Mouse (Mus musculus): ENCODE data around the gene Hoxc6. TPM values are rescaled to one million over a fixed set of nuclear protein-coding genes. Genes with fewer than 3 reads are reported as not detected.
A peak's percentile ranks its signal among the peaks of the same experiment; 100 is the strongest.

Hoxc6 gene
- 10 to 100 TPM in 1 of 2 experiments, 1 to 10 TPM in 1; 5.1 to 10.0 TPM for total RNA-seq (2021)
- long read RNA-seq, experiment 1, partial matches to known transcripts: 0 of 1 reads
- long read RNA-seq, experiment 1, other reads (novel, unspliced or antisense): 1 of 1 reads
- long read RNA-seq, experiment 2, partial matches to known transcripts: 0 of 1 reads
- long read RNA-seq, experiment 2, other reads (novel, unspliced or antisense): 1 of 1 reads

- DNase-seq: no peak
Observed at GRCm38 (mm10) chr15:102997939-102998355, at the start of gene Hoxc6. Hoxc6 (plus strand) TSS chr15:102998257.

DNA sequence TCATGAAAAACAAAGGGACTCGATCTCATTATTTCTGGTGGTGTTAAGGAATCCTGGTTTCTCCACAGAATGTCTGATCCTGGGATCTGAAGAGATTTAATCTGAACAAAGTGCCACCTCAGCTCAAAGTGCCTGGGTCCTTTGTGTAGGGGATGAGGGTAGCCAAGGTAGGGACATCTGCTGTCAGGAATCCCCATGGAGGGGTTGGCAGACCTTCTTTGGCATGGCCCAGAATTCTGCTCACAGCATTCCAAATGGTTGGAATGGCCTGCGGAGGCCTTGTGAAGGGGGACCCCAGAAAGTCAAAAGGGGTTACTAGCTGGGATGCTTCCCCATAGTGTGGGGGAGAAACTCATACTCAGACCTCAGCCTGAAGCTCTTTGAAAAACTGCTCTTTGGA lies 49.2 kb upstream of the Hoxc6 start:
- DNase-seq: no peak

DNA sequence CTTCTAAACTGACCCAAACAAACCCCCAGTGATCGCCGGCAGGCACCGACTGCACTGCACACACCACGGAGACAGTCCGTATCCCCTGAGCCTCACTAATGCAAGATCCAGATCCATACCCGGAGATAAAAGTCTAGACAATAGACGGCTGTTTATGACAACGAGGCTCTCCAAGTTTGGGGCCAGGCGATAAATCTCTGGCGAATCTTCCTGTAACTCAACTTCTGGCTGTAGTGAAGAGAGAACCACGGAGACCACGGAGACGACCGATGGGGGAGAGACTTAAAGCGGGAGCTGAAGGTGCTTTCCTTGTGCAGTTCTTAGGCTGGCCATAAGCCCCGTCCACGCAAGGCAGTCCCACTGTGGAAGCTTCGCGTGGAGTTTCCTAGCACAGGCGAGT lies 48.4 kb upstream of the Hoxc6 start:
- no peak for DNase-seq

- no peak for DNase-seq
Observed at GRCm38 (mm10) chr15:102950877-102951276, 47.2 kb upstream of the Hoxc6 start.

DNA sequence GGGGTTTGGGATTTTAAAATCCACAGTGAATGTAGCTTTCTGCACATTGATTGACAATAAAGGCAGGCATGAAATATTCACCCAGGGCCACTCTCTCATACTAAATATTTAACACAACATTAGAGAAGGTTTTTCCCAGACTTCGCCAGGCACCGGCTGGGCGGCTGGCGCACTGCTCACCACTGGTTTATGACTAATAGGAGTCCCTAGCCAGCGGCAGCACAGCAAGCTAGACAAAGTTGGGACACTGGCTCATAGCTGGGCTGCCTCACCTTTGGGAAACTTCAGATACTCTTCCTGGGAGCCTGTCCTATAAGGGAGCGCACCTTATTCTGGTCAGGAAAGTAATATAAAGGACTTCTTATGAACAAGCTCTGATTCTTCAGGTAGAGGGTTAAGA lies 44.5 kb upstream of the Hoxc6 start:
- DNase-seq: no peak

DNA sequence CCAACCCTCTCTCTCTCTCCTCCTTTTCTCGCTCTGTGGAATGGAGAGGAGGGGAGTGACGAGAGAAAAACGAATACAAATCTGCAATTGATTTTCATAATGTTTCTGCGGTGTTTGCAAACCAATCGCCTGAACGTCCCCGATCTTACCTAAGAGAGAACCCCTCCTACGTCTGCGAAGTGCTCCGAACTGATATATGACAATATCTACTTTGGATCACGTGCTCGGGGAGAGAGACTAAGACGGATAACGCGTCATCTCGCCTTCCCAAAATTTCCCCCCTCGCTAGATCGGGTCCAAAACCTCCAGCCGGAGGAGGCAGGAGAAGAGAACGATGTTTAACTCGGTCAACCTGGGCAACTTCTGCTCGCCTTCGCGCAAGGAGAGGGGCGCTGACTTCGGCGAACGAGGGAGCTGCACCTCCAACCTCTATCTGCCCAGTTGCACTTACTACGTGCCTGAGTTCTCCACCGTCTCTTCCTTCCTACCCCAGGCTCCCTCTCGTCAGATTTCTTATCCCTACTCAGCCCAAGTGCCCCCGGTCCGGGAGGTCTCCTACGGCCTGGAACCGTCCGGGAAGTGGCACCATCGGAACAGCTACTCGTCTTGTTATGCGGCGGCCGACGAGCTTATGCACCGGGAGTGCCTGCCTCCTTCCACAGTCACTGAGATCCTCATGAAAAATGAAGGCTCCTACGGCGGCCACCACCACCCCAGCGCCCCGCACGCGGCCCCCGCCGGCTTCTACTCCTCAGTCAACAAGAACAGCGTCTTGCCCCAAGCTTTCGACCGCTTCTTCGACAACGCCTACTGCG lies 43.7 kb upstream of the Hoxc6 start, which contains the start of gene Hoxc11:
Gene Hoxc11 (plus strand): TSS at position 236 of the 815 bp plus-strand sequence.
- DNase-seq: no peak

GRCm38 (mm10) chr15:102955007-102955382 lies 43.1 kb upstream of the Hoxc6 start:
- DNase-seq: peak; percentile 67

GRCm38 (mm10) chr15:102955833-102956640 lies 42.0 kb upstream of the Hoxc6 start:
- peak; percentile 50 for DNase-seq

DNA sequence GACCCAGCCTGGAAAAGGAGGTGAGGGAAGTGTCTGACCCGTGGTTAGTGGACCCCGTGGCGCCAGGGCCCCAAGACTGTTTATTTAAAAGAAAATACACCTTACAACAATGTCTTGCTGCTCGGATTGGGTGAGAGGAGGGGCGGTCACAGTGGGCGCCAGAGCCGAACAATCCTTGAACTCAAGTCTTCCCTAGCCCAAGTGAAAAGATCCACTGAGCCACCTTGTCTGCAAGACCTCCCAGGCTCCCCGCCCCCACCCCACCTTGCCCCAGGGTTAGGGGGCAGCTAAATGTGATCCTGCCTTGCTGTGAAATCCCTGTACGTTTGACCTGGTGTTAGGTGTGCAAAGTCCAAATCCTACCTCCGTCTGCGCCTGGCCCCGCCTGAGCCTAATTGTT lies 41.2 kb upstream of the Hoxc6 start:
- DNase-seq: no peak

DNA sequence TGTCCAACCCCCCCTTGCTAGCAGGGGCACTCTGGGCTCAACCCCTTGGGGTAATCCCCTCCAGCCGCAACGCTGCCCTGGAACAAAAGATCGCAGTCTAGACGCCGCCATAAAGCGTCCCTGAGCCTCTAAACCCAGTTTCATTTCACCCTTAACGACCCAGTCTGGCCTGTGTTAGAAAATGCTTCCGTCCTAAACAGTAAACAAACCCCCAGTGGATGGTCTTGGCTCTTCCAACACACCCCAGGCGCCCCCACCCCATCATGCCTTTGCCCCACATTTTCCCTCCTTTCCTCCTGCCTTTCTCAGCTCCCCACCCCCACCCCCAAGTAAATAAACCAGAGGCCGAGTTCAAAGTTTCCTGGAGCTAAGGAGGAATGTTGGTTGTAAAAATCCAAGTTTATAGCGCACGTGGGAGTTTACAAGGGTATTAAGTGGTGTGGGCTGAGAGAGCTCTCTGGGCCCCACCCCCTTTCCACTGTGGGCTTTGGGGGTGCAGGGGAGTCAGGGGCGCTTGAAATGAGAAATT lies 38.3 kb upstream of the Hoxc6 start:
- DNase-seq: no peak

DNA sequence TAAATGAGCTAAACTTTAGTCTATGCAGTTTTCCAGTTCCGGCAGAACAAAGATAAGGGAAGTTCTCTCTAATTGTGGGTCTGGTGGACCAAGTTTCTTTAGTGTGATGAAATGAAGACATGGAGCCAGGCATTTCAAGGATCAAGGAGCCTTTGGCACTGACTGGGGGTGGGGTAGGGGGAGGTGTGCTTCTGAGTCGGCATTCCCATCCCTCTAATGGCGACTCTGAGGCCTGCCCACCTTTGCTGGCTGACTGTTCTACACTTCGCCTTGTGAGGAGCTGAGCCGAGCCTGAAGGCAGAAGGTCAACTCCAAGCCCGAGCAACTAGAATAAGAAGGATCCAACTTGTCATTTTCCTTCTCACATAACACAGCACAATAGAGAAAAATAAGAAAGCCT lies 36.3 kb upstream of the Hoxc6 start:
- peak; percentile 39 for DNase-seq

DNA sequence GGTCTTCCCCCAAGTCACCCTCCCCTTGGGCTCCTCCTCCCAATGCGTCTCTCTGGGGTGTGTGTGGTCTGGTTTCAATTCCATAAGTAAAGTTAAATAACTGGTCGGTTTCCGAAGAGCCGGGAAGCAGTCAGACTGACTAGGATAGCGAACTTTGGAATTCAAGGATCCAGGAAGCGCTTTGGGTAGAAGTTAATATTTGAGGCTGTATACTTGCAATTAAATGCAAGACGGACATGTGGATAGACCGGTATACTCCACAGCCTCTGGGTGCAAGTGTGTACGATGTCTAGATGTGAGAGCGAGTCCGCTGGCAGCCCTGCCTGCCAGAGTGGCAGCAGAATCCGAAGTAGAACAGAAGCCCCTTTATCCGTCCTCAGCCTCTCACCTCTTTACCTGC lies 35.6 kb upstream of the Hoxc6 start:
- no peak for DNase-seq

DNA sequence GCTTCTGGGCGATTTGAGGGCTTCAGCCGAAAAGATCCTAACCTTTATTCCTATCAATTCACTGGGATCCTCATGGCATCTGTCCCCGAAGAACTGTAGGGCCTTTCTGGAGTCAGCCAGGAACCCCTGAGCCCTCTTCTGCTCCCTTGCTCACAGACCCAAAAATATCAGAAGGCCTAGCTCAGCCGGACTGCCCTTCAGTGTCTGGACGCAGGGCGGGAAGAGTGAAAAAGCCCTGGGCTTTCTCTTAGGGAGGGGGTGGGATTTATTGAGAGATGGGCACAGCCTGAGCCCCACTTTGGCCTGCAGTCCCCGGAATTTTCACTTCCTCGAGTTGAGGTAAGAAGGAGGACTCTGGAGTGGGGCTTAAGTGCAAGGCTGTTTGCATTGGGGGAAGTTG lies 34.8 kb upstream of the Hoxc6 start:
- DNase-seq: peak; percentile 31

DNA sequence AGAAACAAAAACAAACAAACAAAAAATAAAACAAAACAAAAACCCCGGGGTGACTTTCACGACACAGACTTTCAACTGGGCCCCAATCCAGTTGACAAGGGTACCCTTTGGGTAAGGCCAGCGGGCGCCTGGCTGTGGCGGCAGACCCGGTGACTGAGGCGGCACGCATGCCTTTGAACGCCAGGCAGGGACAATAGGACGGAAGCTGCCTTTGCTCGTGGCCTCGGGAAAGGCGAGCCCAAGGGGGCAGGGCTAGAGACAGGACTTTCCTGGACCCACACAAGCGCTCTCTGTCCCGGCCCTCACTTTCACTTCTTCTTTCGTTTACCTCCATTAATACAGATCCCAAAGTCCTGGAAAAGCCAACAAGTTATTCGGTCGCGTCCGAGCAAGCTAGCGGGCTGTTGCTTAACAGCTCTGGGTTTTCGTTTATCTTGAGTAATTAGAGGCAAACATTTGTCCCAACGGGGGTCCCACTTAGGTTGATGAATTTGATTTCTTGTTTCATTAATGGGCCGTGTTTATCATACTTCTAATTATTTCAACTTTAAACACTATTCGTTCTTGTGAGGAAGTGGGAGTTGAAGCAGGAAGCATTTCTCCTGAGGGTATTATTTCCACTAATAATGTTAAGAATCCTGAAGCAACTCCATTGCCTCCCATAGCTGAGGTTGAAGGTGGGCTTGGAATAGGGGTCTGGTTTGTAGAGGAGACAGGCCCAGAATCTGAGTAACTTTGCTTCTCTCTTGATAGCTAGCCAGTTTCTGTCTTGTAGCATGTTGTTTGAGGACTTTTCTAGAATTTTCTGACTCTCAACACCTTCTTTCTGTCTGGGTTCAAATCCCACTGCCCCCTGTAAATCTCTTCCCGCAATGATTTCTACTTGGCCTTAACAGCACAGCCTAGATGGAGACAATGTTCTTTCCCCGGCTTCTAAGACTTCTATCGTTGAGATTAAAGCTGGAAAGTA lies 34.1 kb upstream of the Hoxc6 start:
- DNase-seq: peak; percentile 68

DNA sequence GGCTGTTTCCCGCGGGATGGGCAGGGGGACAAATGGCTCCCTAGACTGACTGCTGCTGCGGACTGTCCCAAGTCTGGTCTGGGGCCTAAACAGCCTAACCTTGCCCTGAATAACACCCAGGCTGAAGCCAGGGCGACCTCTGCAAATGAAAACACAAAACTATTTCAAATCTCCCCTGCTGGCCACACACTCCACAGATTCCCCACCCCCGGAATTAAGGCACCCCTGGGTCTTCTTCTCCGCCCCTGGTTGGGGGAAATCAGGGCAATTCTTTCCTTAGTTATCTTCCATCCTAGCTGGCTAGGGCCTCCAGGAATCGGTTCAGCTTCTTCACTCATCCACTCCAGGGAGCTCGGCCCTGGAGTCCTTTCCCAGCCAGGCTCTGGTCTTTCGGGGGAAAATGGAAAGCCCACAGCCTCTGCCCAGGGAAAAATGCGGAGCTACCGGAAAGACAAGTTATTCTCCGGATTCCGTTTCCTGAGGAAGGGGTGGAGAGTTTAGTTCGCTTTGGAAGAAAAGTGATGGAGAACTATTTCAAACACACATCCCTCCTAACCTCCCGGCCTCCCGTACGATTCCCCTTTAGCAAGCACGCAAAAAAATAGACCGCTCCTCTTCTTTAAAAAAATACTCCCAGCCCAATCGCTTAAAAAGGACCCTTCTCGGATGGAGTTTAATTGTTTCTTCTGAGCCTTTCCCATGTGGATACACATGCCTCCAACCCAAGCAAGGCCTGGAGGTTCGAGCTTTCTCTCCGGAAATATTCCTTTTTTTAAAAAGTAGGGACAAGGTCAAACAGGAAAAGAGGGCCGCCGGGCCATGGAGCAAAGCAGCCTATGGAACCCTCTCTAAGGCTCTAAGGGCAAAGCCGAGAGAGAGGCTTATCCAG lies 32.8 kb upstream of the Hoxc6 start:
- no peak for DNase-seq

DNA sequence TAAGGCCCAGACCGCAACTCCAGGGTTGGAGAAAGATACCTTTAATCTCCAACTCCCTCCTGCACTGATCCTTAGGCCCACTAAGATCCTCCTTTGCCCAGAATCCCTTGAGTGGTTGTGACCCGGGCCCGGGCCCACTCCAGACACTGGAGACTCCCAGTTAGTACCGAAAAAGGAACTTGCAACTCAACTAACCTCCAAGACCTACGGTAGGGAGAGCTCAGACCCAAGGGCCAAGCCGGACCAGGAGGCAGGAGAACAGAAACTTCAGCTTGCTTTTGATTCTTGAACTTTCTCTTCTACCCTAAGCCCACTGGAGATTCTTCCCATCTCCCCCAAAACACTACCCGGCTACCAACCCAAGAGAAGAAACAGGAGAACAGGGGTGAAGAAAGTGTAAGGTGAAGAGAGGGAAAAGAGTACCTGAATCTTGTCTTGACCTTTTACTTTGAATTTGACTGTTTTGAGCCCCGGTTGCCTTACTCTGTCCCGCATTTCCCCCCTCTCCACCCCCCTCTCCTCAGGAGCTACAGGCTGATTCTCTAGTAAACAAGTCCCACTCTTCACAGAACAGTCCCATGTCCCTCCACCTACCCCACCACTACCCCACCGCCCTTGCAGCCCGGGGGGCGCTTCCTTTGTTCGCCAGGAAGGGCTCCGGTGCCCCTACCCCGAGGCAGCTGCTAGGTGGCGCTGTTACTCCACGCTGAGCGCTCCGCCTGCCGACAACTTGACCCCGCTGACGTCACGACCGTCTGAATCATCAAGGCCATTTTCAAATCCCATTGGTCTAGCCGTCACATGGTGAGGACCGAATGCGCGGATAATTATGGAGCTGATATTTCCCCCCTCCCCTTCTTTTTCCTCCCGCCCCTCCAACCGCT lies 31.9 kb upstream of the Hoxc6 start:
- DNase-seq: peak; percentile 98

GRCm38 (mm10) chr15:102966776-102967311 lies 31.2 kb upstream of the Hoxc6 start, which contains the start of gene Hoxc10:
Hoxc10 (plus strand) TSS chr15:102966796.
- DNase-seq: peak; percentile 48

DNA sequence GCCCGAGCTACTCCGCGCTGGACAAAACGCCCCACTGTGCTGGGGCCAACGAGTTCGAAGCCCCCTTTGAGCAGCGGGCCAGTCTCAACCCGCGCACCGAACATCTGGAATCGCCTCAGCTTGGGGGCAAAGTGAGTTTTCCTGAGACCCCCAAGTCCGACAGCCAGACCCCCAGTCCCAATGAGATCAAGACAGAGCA lies 30.8 kb upstream of the Hoxc6 start, which contains the start of gene Hoxc5:
Gene Hoxc5 (plus strand): TSS at position 132 of the 199 bp plus-strand sequence.
- DNase-seq: no peak
